Mouse (Mus musculus) kidney, postnatal 0 days (tissue): ENCODE measurements at regions not wholly inside any gene's neighbourhood (a gene's known extent, or its start where the extent isn't known, plus 50 kb on each side); places are given as distances from the start of the nearest gene placed in this dataset.

Source experiments
- ATAC-seq: fragments of 200-750 bp; cut with Nextera tagmentation; replicated peaks from 2 replicates; pipeline ENCODE4 v1.8.0; 2017; ENCODE audit warnings: low read depth, moderate number of reproducible peaks, moderate TSS enrichment, moderate library complexity; ENCODE audit not compliant: low FRiP score
- DNase-seq: peaks from one replicate; pipeline ENCODE4 v3.0.0-alpha.2; 2016; ENCODE audit warnings: low spot score
- H3K27ac ChIP-seq: fragments of 300-500 bp; sonication (generic); 2 replicates; pipeline ENCODE4 v1.5.1; 2014; ENCODE audit warnings: mild to moderate bottlenecking
- H3K27me3 ChIP-seq: fragments of 300-500 bp; sonication (generic); 2 replicates; pipeline ENCODE4 v1.6.1; 2014; ENCODE audit warnings: low read length, mixed read lengths; ENCODE audit not compliant: insufficient read depth
- H3K36me3 ChIP-seq: fragments of 300-500 bp; sonication (generic); 2 replicates; pipeline ENCODE4 v1.6.1; 2014; ENCODE audit warnings: low read length, mixed read lengths; ENCODE audit not compliant: insufficient read depth
- H3K4me1 ChIP-seq: fragments of 300-500 bp; sonication (generic); replicated peaks from 2 replicates; pipeline ENCODE4 v1.6.1; 2014; ENCODE audit warnings: antibody characterized with exemption, low read length, mixed read lengths; ENCODE audit not compliant: insufficient read depth
- H3K4me2 ChIP-seq: fragments of 300-500 bp; sonication (generic); 2 replicates; pipeline ENCODE4 v1.6.1; 2014; ENCODE audit warnings: mild to moderate bottlenecking, low read length, moderate library complexity, mixed read lengths
- H3K4me3 ChIP-seq: fragments of 300-500 bp; sonication (generic); replicated peaks from 2 replicates; pipeline ENCODE4 v1.5.1; 2014; ENCODE audit warnings: low read depth, low read length
- H3K9ac ChIP-seq: fragments of 300-500 bp; sonication (generic); 2 replicates; pipeline ENCODE4 v1.6.1; 2014; ENCODE audit warnings: low read depth, low read length
- H3K9me3 ChIP-seq: fragments of 300-500 bp; sonication (generic); replicated peaks from 2 replicates; pipeline ENCODE4 v1.6.1; 2016; ENCODE audit warnings: low read length, inconsistent platforms, mixed read lengths
- CTCF ChIP-seq: IDR thresholded peaks from 2 replicates; pipeline ENCODE4 v1.5.1; 2016; ENCODE audit warnings: antibody characterized with exemption, low read depth, mild to moderate bottlenecking, moderate library complexity
- WGBS: fragments of 180-500 bp; shearing (Covaris S2); extraction: QIAGEN DNeasy Blood & Tissue Kit; methylation state at CpG from one replicate; pipeline ENCODE4 v1.1.7; 2014; 5-methylcytosine and 5-hydroxymethylcytosine counted together

- DNase-seq, result no peak
- Histone ChIP-seq H3K9me3 (no peaks in the 10 kb centered on the region), H3K4me2 (no peak overlapping the region), H3K4me3 (no peak overlapping the region), H3K27me3 (no peaks in the 10 kb centered on the region), H3K27ac (no peak overlapping the region), H3K9ac (no peak overlapping the region), H3K36me3 (no peaks in the 10 kb centered on the region), H3K4me1 (no peaks in the 10 kb centered on the region)
- ATAC-seq, result no peak
- no peak for TF ChIP-seq CTCF
- 53% methylated on average over 11 of the region's 11 CpGs for WGBS
These were observed 199.0 kb upstream of the Jmjd1c start for GRCm38 (mm10) chr10:66896698-66897622.

- Histone ChIP-seq H3K36me3 (no peaks in the 10 kb centered on the region), H3K9me3 (no peaks in the 10 kb centered on the region), H3K27ac (no peak overlapping the region), H3K4me3 (no peak overlapping the region), H3K9ac (no peak overlapping the region), H3K27me3 (no peaks in the 10 kb centered on the region), H3K4me1 (no peaks in the 10 kb centered on the region), H3K4me2 (no peak overlapping the region)
- no peak for DNase-seq
- TF ChIP-seq CTCF, result no peak
- WGBS, result 98% methylated on average over 5 of the region's 5 CpGs
- ATAC-seq, result no peak
These were observed 196.2 kb upstream of the Jmjd1c start for GRCm38 (mm10) chr10:66899724-66900123.

- Histone ChIP-seq H3K27ac (no peak overlapping the region), H3K4me2 (no peak overlapping the region), H3K4me3 (no peak overlapping the region), H3K4me1 (no peaks in the 10 kb centered on the region), H3K9ac (no peak overlapping the region), H3K9me3 (no peaks in the 10 kb centered on the region), H3K27me3 (no peaks in the 10 kb centered on the region), H3K36me3 (no peaks in the 10 kb centered on the region)
- DNase-seq (no peak), ATAC-seq (no peak)
- TF ChIP-seq CTCF, result no peak
- 68% methylated on average over 10 of the region's 10 CpGs for WGBS
These were observed 195.1 kb upstream of the Jmjd1c start for GRCm38 (mm10) chr10:66900781-66901180.

GRCm38 (mm10) chr10:66901873-66902272 is 194.1 kb upstream of the Jmjd1c start:
- Histone ChIP-seq H3K4me1 (no peaks in the 10 kb centered on the region), H3K4me2 (peak overlapping the region; percentile 48), H3K27me3 (no peaks in the 10 kb centered on the region), H3K9ac (peak overlapping the region; percentile 37; the same call in 1 of the 2 replicates), H3K36me3 (no peaks in the 10 kb centered on the region), H3K9me3 (no peaks in the 10 kb centered on the region), H3K27ac (no peak overlapping the region), H3K4me3 (no peak overlapping the region)
- ATAC-seq, result no peak
- TF ChIP-seq CTCF, result no peak
- no peak for DNase-seq
- WGBS, result 4% methylated on average over 9 of the region's 9 CpGs

GRCm38 (mm10) chr10:66904552-66905367 is 191.2 kb upstream of the Jmjd1c start:
- DNase-seq, result no peak
- no peaks in the 10 kb centered on the region for H3K36me3 ChIP-seq
- H3K4me3 ChIP-seq, result no peak overlapping the region
- WGBS, result 78% methylated on average over 10 of the region's 10 CpGs
- H3K27me3 ChIP-seq, result no peaks in the 10 kb centered on the region
- H3K9ac ChIP-seq, result no peak overlapping the region
- no peaks in the 10 kb centered on the region for H3K4me1 ChIP-seq
- H3K4me2 ChIP-seq, result no peak overlapping the region
- H3K9me3 ChIP-seq, result no peaks in the 10 kb centered on the region
- TF ChIP-seq CTCF, result no peak
- ATAC-seq, result no peak
- H3K27ac ChIP-seq, result no peak overlapping the region

- no peak for ATAC-seq
- Histone ChIP-seq H3K4me1 (0 out of 2 replicates have a peak, but pooled peaks cover 3% of the 10 kb centered on the region), H3K4me2 (no peak overlapping the region), H3K27me3 (no peaks in the 10 kb centered on the region), H3K9ac (no peak overlapping the region), H3K9me3 (no peaks in the 10 kb centered on the region), H3K4me3 (no peak overlapping the region), H3K27ac (no peak overlapping the region), H3K36me3 (no peaks in the 10 kb centered on the region)
- no peak for DNase-seq
- 90% methylated on average over 4 of the region's 4 CpGs for WGBS
- no peak for TF ChIP-seq CTCF
These were observed 188.1 kb upstream of the Jmjd1c start for GRCm38 (mm10) chr10:66907842-66908241.
